Mouse (Mus musculus) embryonic fibroblast, embryonic 13.5 days (primary cell): ENCODE results near the gene Epop.

Experiments
- CTCF ChIP-seq: IDR thresholded peaks from 2 replicates; pipeline ENCODE4 v1.5.1; 2011; ENCODE audit warnings: mild to moderate bottlenecking, control low read depth, low read length, moderate library complexity, borderline replicate concordance; ENCODE audit not compliant: insufficient read depth
- POLR2A ChIP-seq: IDR thresholded peaks from 2 replicates; pipeline ENCODE4 v1.6.1; 2011; ENCODE audit warnings: low read depth, mild to moderate bottlenecking, control low read depth, low read length, moderate library complexity

- no peak for TF ChIP-seq CTCF
- no peak for TF ChIP-seq POLR2A
Measured at GRCm38 (mm10) chr11:97664771-97665240, 35.3 kb upstream of the Epop start.
